Mouse (Mus musculus): ENCODE results near the gene Sipa1l3.

Gene Sipa1l3

DNA sequence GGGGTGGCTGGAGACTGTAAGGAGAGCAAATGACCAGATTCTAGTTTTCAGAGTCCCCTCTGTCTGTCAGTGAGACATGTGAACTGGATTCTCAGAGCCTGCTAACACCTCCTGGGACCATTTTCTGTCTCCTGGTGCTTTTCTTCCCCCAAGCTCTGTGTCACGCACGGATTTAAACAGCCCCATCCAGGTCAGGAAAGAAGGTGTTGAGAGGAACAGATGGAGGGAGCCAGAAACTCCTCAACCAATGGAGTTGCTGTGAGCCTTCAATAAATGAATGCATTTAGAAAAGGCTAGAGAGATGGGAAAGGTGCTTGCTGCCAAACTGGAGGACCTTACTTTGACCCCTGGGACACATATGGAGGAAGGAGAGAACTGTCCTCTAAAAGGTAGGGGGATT, 180.7 kb downstream of the Sipa1l3 start:
- DNase-seq (ENCODE audit: low spot score in 2 of 2), result no peak

DNA sequence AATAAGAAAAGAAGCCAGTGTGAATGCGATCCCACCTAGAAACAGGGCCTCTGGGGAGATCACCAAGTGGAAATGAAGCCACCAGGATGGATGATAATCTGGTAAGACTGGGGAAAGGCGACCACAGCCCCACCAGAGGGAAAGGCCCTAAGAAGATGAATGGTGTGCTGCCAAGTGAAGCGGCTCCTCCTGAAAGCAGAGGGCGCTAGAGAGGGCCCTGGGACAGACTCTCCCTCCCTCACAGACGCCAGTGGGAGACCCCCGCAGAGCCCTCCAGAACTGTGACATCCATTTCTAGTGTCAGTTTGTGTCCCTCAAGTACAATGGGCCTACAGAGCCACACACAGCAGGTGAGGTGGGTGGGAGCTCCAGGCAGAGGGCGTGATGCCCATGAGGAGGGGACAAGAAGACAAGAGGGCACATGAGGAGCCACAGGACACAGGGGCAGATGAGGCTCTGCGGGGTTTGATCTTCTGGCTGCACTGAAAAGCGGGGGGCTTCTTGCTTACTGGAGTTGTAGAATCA, 181.6 kb downstream of the Sipa1l3 start:
- no peak for DNase-seq (ENCODE audit: low spot score in 2 of 2)

DNA sequence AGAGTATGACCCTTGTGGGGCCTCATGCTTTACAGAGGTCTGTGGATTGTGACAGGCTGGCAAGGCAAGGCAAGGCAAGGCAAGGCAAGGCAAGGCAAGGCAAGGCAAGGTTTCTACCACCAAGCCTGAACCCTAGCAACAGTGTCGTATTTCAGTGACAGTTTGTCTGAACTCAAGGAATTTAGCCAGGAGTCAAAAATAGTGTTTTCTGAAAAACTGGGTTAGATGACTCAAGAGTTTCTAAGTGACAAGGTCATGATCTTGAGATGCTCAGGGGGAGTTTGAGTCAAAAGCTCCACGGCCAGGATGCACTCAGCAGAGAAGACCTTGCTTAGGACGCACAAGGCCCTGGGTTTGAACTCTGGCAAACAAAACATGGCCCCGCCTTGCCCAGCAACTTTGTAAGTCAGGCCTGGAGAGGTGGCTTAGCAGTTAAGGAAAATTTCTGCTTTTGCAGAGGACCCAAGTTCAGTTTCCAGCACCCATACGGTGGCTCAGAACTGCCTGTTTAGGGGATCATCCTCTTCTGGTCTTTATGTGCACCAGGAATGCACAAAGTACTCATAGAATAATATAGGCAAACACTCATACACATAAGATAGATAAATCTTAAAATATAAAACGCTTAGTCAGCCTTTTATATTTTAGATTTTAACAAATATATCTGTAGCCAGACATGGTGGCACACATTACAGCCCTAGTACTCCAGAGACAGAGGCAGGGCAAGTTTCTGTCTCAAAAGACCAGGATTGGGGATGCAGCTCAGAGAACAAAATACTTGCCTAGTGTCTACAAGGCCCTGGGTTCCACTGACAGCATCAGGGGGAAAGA, 182.4 kb downstream of the Sipa1l3 start:
- DNase-seq (ENCODE audit: low spot score in 2 of 2), result no peak

DNA sequence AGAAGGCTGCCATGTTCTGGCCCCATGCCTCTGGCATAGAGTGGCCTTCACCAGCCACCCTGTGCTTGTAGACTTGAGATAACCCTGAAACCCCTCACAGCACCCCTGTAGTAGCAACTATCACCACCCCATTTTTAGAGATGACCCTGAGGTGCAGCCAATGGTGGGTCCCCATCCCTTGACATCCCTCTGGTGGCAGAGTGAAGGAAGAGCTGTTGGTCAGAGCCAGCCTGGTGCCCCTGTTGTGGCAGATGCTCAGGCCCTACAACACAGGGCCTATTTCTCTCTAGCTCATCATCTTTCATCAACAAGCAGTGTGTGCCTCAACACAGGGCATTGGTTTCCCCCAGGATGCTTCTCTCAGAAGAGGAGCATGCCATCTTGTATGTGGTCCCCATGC, 183.2 kb downstream of the Sipa1l3 start:
- DNase-seq (ENCODE audit: low spot score in 2 of 2), result no peak

DNA sequence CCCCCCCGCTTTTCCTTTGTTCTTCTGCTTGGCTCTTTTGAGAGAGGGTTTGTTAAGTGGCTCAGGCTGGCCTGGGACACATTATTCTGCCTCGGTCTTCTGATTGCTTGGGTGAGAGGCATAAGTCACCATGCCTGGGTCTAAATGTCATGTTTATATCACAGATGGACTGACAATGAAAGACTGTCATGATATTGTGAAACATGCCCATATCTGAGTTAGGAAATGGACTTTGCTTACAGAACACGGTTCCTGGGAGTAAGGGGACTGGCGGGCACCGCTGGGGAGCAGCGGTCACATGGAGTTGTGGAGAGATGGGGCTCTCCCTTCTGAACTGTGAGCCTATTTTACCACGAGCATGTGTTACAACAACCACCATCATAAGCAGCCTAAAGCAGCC, 184.3 kb downstream of the Sipa1l3 start:
- no peak for DNase-seq (ENCODE audit: low spot score in 2 of 2)

DNA sequence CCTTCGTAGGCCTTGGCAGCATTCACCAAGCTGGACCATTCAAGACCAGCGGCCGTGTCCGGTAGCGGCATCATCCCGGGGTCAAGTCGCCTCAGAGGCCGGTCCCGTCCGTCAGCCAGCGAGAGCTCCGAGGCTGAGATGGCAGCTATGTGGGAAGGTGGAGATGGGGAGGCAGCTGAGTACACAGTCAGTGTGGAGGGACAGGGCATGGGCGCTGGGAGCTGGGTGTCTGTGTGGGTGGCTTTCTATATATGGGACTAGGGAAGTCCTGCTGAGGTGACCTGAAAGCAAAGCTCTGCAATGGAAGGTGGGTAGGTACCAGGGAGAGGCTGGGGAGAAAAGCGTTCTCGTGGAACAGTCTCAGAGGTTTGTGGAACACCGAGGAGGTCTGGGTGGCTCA, 189.5 kb downstream of the Sipa1l3 start:
- DNase-seq (ENCODE audit: low spot score in 2 of 2), result no peak

DNA sequence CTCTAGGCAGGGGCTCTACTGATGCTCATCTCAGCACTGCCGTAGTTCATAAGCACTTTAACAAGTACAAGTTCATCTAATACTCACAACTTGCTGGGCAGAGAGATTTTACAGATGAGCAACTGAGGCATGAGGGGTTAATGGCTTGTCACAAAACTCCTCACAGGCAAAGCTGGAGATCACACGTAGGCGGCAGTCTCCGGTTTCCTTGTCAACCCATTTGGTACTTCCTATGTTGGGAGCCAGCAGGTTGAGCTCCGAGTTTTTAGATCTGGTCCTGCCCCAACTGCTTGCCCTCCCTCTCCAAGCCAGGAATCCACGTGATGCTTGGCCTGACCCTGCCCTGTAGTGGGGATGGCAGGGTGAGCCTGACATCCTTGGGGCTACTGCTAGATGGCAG, 191.4 kb downstream of the Sipa1l3 start:
- no peak for DNase-seq (ENCODE audit: low spot score in 2 of 2)

DNA sequence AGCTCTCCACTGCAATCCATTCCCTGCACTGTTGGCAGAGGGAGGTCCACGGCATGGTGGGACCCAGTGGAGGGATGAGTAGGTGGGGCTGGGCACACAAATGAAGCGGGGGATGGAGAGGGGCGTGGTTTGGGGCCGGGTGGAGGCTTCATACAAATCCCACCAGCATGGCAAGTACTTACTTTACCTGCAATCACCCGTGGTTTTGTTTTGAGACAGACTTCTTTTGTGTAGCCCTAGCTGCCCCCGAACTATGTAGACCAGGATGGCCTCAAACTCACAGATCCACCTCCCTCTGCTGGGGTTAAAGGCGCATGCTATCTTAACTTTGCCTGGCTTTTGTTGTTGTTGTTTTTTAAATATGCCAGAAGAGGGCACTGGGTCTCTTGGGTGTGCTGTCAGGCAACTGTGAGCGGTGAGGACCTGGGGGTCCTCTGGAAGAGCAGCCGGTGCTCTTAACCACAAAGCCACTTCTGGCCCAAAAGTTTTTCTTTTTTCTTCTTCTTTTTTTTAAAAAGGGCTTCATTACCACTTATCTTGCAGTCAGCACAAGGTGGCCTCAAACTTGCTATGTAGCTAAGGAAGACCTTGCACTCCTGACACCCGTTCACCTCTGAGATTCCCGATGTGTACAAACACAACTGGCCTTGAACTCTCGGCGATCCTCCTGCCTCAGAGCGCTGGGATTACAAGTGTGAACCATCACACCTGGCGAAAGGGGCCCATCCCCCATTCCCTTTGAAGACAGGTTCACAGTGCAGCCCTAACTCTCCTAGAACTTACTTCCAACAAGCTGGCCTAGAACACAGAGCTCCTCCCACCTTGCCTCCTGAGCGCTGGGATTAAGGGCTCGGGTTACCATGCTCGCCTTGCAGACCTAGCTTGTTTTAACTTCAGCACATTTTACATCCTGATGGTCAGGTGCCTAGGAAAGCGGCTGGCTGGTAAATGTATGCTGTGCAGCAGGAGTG, 198.8 kb downstream of the Sipa1l3 start:
- DNase-seq (ENCODE audit: low spot score in 2 of 2), result no peak

DNA sequence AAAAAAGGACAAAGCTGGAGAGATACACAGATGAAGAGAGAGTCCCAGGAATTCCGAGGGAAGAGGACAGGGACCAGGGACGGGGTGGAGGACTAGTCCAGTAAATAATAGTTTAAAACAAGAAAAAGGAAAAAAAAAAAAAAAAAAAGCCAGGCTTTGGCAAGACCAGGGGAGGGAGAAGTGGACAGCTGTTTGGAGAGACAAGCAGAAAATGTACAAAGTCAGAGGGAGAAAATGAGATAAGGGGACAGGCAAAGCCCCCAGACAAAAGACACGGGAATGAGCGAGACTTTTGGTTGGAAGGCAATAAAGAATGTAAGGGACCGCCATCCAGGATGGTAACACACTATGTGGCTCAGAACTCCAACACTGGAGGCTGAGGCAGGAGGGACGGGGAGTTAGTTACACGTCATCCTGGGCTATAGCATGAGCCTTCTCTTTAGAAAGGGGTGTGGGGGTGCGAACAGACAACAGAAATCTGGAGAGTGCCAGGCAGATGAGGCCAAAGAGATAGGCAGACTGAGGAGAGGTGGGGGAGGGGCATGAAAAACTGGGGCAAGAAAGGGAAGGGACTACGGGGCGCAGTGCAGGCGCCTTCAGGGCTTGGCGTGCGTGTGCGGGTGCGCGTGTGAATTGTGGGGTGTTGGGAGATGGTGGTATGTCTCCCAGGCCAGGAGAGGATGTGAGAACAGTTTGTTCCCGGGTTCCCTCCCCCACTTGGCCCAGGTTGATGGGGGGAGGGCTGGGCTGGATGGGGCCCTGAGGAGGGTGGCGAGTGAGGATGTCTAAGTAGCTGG, 200.1 kb downstream of the Sipa1l3 start:
- no peak for DNase-seq (ENCODE audit: low spot score in 2 of 2)

DNA sequence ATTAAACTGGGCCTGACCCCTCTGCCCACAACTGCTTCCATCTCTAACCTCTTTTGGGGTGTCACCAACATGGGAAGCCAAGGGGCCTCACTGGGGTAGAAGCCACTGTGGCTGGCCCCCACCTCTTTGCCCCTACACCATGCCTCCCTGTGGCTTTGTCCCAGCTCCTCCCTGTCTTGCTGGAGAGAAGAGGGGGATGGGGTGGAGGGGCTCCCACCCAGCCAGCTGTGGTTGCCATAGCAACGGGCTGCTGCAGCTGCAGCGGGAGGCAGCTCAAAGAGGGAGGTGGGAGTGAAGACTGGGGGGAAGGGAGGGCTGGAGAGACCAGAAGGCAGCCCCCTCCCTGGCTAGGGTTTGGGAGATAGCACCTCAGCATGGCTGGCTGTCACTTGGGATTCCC, 200.9 kb downstream of the Sipa1l3 start:
- no peak for DNase-seq (ENCODE audit: low spot score in 2 of 2)

DNA sequence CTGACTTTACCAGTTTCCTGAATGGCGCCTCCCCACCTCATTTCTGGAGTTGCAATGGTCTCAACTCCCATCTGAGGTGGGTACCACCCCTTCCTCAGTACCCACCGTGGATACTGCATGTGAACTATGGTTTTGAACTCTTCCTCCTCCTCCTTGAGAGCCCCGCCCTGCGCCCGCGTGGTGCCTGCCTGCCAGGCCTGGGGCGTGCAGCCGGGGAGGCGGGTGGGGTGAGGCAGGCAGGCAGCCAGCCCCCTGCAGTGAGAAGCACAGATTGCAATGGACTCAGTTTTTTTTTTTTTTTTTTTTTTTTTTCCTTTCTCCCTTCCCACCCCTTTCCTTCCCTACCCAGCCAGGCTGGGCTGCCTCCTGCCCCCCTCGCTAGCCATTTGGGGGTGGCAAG, 201.5 kb downstream of the Sipa1l3 start:
- DNase-seq (ENCODE audit: low spot score in 2 of 2), result peak in 1 of 2 experiments; percentile 62

DNA sequence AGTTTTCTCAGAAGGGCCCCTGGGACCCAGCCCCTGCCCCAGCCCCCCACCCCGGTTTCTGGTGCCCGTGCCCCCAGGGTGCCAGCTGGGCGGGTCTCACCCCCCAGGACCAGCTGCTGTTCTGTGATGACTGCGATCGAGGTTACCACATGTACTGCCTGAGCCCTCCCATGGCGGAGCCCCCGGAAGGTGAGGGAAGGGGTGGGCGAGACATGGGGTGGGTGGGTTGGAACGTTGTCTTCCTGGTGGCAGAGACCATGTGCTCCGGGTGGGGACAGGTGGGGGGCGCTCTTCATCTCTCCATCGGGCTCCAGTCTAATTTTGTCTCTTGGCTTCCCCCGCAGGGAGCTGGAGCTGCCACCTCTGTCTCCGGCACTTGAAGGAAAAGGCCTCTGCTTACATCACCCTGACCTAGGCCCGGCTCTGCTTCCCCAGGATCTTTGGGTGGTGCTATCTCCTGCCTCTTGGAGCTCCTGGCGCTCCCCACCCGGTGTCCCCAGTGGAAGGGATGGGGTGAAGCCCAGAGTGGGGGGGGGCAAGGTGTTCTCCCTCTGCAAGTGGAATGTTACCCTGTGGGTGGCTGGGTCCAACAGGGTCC, 202.2 kb downstream of the Sipa1l3 start:
- no peak for DNase-seq (ENCODE audit: low spot score in 2 of 2)

DNA sequence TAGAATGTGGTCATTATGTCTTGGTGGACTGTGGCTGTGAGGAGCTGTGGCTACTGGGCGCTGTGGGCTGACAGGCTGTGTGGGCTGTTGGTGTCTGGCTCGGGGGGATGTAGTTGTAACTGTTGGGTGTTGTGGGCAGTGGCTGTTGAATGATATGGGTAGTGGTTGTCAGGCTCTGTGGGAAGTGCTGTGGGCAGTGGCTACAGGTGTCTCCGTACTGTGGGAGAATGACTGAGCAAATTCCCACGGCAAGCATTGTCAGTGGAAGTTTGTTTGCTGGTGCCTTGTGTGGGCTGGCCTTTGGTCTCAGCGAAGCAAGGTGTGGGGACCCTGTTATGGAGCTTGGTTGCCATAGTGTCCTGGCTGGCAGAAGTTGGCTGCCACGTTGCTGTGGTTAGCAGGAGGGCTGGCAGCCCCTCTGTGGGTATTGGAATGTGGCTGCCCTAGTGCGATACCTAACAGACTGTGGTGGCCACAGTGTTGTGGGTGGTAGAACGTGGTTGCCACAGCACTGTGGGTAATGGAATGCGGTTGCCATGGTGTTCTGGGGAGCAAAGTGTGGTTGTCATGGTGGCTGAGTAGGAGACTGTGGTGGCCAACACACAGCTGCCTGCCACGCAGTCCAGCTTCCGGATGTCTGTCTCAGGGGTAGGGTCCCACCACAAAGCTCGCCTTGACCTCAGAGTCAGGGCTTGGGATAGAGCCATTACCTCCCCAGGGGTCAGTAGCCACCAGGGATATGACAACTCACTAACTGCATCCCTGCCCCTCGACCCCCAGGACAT, 203.4 kb downstream of the Sipa1l3 start:
- peak in 1 of 2 experiments; percentile 62 for DNase-seq (ENCODE audit: low spot score in 2 of 2)

DNA sequence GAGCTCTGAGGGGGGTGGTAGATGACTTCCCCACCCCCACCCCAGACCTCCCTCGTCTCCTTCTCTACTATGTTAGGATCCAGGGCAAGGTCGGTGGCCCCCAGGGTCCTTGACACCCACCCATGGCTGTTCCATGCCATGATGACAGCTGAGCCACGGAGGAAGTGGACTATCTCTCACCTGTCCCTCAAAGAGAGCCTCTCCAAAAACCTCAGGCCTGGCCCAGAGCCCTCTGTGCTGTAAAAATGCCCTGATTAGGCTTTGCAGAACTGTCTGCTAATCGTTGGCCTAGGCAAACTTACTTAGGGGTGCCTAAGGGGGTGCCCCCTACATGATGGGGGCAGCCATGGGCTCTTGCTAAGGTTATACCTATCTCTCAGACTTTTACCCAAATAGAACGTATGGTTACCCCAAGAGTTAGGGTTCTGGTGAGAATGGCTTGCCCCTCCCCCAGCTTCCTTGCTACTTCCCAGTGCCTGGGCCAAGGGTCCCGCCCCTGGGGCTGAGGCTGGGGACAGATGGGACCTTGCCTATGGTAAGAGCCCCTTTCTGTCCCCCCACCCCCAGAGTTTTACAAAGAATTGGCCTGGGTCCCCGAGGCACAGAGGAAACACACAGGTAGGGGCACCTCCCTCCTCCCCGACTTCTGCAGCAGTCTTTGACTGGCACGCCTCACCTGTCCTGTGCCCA, 204.7 kb downstream of the Sipa1l3 start:
- DNase-seq (ENCODE audit: low spot score in 2 of 2), result no peak

DNA sequence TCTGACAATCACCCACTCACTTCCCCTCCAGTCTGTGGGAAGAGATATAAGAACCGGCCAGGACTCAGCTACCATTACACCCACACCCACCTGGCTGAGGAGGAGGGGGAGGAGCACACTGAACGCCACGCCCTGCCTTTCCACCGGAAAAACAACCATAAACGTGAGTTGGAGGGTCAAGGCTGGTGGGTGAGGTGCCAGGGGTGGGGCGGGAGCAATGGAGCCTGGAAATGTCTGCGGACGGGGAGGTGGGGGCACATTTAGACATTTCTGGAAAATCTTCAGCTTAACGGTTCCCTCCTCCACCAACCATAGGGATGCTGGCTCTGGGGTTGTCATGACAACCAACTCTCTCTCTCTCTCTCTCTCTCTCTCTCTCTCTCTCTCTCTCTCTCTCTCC, 205.4 kb downstream of the Sipa1l3 start:
- peak in 1 of 2 experiments; percentile 15 for DNase-seq (ENCODE audit: low spot score in 2 of 2)

DNA sequence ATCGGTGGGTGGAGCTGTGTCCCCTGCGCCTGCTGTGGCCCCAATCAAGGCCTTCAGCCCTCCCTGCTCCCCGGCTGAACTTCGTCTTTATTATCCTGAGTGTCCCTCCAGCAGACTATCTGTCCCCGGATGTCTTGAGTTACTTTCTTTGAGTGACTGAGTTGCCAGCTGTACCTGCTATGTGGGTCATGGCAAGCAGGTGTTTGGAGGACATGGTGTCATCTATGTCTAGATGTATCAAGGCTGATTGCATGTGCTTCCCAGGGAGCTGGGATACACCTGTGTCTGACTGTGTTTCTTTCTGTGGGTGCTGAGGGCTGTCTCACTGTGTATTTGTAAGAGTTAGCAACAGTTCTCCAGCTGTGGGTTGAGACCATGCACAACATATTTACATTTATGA, 208.7 kb downstream of the Sipa1l3 start:
- no peak for DNase-seq (ENCODE audit: low spot score in 2 of 2)

DNA sequence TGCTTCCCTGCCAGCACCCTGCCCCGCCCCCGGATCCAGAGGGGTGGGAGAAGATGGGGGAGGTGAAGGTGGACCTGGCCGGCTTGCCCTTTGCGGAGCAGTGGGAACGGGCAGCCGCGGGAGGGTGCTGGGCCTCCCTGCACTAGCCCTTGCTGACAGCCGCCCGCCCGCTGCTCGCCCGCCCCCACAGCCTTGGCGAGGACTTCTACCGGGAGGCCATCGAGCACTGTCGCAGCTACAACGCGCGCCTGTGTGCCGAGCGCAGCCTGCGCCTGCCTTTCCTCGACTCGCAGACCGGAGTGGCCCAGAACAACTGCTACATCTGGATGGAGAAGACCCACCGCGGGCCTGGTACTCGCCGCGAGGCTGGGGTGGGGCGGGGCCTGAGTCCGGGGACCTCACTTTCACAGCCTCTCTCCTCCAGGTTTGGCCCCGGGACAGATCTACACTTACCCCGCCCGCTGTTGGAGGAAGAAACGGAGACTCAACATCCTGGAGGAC, 209.2 kb downstream of the Sipa1l3 start:
- DNase-seq (ENCODE audit: low spot score in 2 of 2), result peak in 1 of 2 experiments; percentile 45

DNA sequence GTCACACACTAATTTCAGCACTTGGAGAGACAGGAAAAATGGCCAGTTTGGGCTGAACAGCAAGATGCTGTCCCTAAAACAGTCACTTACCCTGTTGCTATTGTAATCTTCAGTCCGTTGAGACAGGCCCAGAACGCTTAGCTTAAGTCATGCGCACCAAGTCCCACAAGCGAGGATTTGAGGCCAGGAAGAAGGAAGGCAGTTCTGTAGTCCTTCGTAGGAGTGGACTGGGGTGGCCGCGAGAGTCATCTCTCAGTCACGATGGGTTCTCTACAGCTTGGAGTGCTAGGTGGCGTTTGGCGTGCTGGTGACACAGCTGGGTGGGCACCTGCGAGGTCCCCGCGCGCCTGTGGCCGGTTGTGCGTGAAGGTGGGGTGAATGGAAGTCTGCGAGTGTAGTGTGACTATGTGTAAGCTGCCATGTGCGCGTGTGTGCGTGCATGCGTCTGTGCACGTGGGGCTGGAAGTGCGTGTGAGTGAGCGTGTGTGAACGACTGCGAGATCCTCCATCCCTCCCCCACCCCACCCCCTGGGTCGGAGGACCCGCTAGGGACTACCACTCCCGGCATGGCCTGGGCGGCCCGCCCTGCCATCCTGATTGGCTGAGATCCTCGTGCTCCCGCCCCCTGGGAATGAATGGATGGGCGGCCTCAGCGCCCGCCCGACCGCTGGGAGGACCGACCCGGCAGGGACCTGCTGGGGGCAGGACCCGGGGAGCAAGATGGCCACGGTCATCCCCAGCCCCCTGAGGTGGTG, 210.9 kb downstream of the Sipa1l3 start:
- peak; percentile 87 to 92 for DNase-seq (ENCODE audit: low spot score in 2 of 2)

DNA sequence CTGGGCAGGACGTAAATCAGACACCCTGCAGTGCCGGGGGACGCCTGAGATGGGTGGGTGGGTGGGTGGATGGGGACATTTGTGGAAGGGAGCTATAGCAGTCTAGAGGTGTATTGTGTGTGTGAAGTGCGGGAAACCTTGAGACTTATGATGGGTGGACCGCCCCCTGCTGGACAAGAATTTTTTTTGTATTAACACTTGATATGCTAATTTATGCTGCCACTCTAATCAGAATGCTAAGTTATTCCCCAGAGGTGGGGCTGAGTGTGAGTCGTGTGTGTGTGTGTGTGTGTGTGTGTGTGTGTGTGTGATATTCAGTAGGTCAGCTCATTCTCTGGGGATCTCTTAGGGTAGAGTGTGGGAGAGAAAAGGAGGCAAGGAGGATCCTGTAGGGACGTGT, 211.8 kb downstream of the Sipa1l3 start:
- no peak for DNase-seq (ENCODE audit: low spot score in 2 of 2)
